Mouse (Mus musculus): ENCODE measurements around the gene Abcb9. TPM values are rescaled to one million over a fixed set of nuclear protein-coding genes. Genes with fewer than 3 reads are reported as not detected.

The Abcb9 gene
- polyA plus RNA-seq, 1 experiment: 0.46 TPM

DNA sequence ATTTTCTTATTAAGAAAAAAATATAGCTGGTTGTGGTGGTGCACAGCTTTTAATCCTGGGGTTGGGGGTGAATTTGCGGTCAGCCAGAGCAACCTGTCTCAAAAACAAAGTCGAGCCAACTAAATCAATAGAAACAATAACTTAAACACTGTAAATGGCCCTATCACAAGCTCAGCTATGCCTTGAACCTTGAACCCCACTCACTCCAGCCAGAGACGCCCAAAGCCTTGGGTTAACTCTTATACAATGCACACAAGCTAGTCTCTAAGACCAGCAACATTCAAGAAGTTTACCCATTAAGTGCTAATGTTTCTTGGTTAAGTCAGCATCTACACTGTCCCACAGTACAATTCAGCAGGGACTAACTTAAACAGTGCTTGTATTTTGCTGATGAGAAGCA is 25.9 kb downstream of the Abcb9 start:
- Histone ChIP-seq H3K36me3 (ENCODE audit: control insufficient read depth, insufficient read depth) (no peaks in the 10 kb centered on the region), H3K79me3 (ENCODE audit: low read depth) (no peaks in the 10 kb centered on the region), H3K79me2 (ENCODE audit: control insufficient read depth, insufficient read depth) (no peaks in the 10 kb centered on the region), H3ac (ENCODE audit: control insufficient read depth, insufficient read length, low read depth) (no peak overlapping the region), H3K27me3 (ENCODE audit: control insufficient read depth, insufficient read depth, insufficient read length) (no peaks in the 10 kb centered on the region), H3K4me3 (ENCODE audit: insufficient read depth, poor library complexity, severe bottlenecking) (no peak overlapping the region)
- TF ChIP-seq MAX (IDR thresholded peaks at IDR 0.05) (no peak), MYOD1 (IDR thresholded peaks at IDR 0.05; ENCODE audit: control insufficient read depth, insufficient read length, low read depth) (no peak), CTCF (IDR thresholded peaks at IDR 0.05; ENCODE audit: control insufficient read depth, insufficient read depth, insufficient read length) (no peak), USF1 (IDR thresholded peaks at IDR 0.05; ENCODE audit: low read depth) (no peak), CEBPB (IDR thresholded peaks at IDR 0.05; ENCODE audit: low read depth) (no peak), MYOG (IDR thresholded peaks at IDR 0.05; ENCODE audit: control insufficient read depth, extremely low read depth, insufficient read length) (no peak), FOSL1 (IDR thresholded peaks at IDR 0.05; ENCODE audit: insufficient read depth, low read length, poor library complexity, severe bottlenecking) (no peak)

DNA sequence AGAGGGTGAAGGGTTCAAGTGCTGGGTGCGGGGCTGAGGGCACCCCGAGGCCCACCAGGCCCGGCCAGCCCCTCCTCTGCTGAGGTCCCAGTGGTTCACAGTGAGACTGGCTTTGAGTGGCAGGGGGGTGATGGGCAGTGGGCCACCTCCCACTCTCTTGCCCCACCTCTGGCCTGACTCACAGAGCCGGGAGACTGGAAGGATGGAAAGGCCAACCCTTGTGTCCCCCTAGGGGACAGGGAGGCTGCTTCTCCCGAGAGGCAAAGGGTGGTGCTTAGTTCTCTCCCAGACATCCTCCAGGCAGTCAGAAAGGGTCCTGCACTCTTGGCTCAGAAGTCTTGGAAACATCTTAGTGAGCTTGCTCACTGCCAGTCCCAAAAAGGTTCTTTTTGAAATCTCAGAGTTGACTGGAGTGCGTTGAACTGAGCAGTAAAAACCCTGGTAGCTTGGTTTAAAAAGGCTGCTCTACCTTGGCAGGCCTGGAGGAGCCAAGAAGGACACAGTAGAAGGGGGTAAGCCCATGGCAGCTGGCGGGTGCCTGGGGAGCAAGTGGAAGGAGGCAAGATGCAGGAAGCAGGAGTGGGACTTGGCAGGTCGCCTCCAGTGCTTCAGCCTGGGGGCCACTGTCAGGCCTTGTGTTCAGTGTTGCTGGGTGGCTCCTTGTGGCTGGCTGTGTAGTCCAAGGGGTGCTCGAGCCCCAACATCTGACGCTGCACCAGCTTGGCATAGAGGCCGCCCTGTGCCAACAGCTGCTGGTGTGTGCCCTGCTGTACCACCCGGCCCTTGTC is 33.4 kb downstream of the Abcb9 start:
- Histone ChIP-seq H3K27me3 (ENCODE audit: control insufficient read depth, insufficient read depth, insufficient read length) (no peaks in the 10 kb centered on the region), H3K36me3 (ENCODE audit: control insufficient read depth, insufficient read depth) (no peaks in the 10 kb centered on the region), H3K79me2 (ENCODE audit: control insufficient read depth, insufficient read depth) (no peaks in the 10 kb centered on the region), H3K79me3 (ENCODE audit: low read depth) (no peaks in the 10 kb centered on the region), H3ac (ENCODE audit: control insufficient read depth, insufficient read length, low read depth) (no peak overlapping the region), H3K4me3 (ENCODE audit: insufficient read depth, poor library complexity, severe bottlenecking) (no peak overlapping the region)
- TF ChIP-seq CTCF (IDR thresholded peaks at IDR 0.05; ENCODE audit: control insufficient read depth, insufficient read depth, insufficient read length) (no peak), FOSL1 (IDR thresholded peaks at IDR 0.05; ENCODE audit: insufficient read depth, low read length, poor library complexity, severe bottlenecking) (no peak), CEBPB (IDR thresholded peaks at IDR 0.05; ENCODE audit: low read depth) (no peak), MAX (IDR thresholded peaks at IDR 0.05) (no peak), USF1 (IDR thresholded peaks at IDR 0.05; ENCODE audit: low read depth) (no peak), MYOG (IDR thresholded peaks at IDR 0.05; ENCODE audit: control insufficient read depth, extremely low read depth, insufficient read length) (no peak), MYOD1 (IDR thresholded peaks at IDR 0.05; ENCODE audit: control insufficient read depth, insufficient read length, low read depth) (no peak)

DNA sequence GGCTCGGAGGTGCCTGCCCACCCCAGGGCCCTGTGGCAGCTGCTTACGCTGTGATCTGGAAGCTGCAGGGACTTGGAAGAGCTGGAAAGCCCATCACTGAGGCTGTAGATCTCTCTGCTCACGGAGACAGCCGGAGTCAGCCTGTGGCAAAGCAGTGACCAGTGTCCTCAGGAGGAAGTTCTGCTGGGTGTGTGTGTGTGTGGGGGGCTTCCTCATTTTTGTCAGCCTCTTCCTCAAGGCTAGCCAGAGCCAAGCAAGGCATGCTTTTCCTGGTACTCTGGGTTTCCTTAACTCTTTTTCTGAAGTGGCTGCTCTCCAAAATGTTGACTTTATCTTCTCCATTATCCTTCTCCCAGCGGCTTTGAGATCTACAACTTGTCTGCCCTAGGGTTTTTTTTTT is 35.9 kb downstream of the Abcb9 start:
- Histone ChIP-seq H3K79me2 (ENCODE audit: control insufficient read depth, insufficient read depth) (no peaks in the 10 kb centered on the region), H3K79me3 (ENCODE audit: low read depth) (no peaks in the 10 kb centered on the region), H3K4me3 (ENCODE audit: insufficient read depth, poor library complexity, severe bottlenecking) (no peak overlapping the region), H3ac (ENCODE audit: control insufficient read depth, insufficient read length, low read depth) (no peak overlapping the region), H3K36me3 (ENCODE audit: control insufficient read depth, insufficient read depth) (no peaks in the 10 kb centered on the region), H3K27me3 (ENCODE audit: control insufficient read depth, insufficient read depth, insufficient read length) (no peaks in the 10 kb centered on the region)
- TF ChIP-seq CTCF (IDR thresholded peaks at IDR 0.05; ENCODE audit: control insufficient read depth, insufficient read depth, insufficient read length) (no peak), USF1 (IDR thresholded peaks at IDR 0.05; ENCODE audit: low read depth) (no peak), FOSL1 (IDR thresholded peaks at IDR 0.05; ENCODE audit: insufficient read depth, low read length, poor library complexity, severe bottlenecking) (no peak), MAX (IDR thresholded peaks at IDR 0.05) (no peak), CEBPB (IDR thresholded peaks at IDR 0.05; ENCODE audit: low read depth) (no peak), MYOD1 (IDR thresholded peaks at IDR 0.05; ENCODE audit: control insufficient read depth, insufficient read length, low read depth) (no peak), MYOG (IDR thresholded peaks at IDR 0.05; ENCODE audit: control insufficient read depth, extremely low read depth, insufficient read length) (no peak)

DNA sequence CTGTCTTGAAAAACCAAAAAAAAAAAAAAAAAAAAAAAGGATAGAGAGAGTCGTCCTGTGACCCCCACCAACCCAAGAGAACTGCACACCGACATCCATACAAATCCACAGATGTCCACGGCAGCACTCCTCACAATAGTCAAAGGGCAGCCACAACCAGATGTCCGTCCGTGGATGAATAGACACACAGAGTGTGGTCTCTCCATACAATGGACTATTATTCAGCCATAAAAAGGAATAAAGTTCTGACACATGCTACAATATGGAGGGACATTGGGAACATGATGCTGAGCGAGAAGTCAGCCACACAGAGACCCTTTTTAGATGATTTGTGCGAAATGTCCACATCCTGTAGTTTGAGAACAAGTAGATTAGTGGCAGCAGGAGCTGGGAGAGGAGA is 36.8 kb downstream of the Abcb9 start:
- TF ChIP-seq MAX (IDR thresholded peaks at IDR 0.05) (no peak), CTCF (IDR thresholded peaks at IDR 0.05; ENCODE audit: control insufficient read depth, insufficient read depth, insufficient read length) (no peak), CEBPB (IDR thresholded peaks at IDR 0.05; ENCODE audit: low read depth) (no peak), FOSL1 (IDR thresholded peaks at IDR 0.05; ENCODE audit: insufficient read depth, low read length, poor library complexity, severe bottlenecking) (no peak), MYOD1 (IDR thresholded peaks at IDR 0.05; ENCODE audit: control insufficient read depth, insufficient read length, low read depth) (no peak), USF1 (IDR thresholded peaks at IDR 0.05; ENCODE audit: low read depth) (no peak), MYOG (IDR thresholded peaks at IDR 0.05; ENCODE audit: control insufficient read depth, extremely low read depth, insufficient read length) (no peak)
- Histone ChIP-seq H3K79me2 (ENCODE audit: control insufficient read depth, insufficient read depth) (no peaks in the 10 kb centered on the region), H3K27me3 (ENCODE audit: control insufficient read depth, insufficient read depth, insufficient read length) (no peaks in the 10 kb centered on the region), H3ac (ENCODE audit: control insufficient read depth, insufficient read length, low read depth) (no peak overlapping the region), H3K36me3 (ENCODE audit: control insufficient read depth, insufficient read depth) (no peaks in the 10 kb centered on the region), H3K79me3 (ENCODE audit: low read depth) (no peaks in the 10 kb centered on the region), H3K4me3 (ENCODE audit: insufficient read depth, poor library complexity, severe bottlenecking) (no peak overlapping the region)

- no peaks in the 10 kb centered on the region for H3K36me3 ChIP-seq (ENCODE audit: control insufficient read depth, insufficient read depth)
- no peak overlapping the region for H3ac ChIP-seq (ENCODE audit: control insufficient read depth, insufficient read length, low read depth)
- TF ChIP-seq MYOG (IDR thresholded peaks at IDR 0.05; ENCODE audit: control insufficient read depth, extremely low read depth, insufficient read length): no peak
- no peak for TF ChIP-seq MYOD1 (IDR thresholded peaks at IDR 0.05; ENCODE audit: control insufficient read depth, insufficient read length, low read depth)
- TF ChIP-seq CTCF (IDR thresholded peaks at IDR 0.05; ENCODE audit: control insufficient read depth, insufficient read depth, insufficient read length): no peak
- no peak for TF ChIP-seq USF1 (IDR thresholded peaks at IDR 0.05; ENCODE audit: low read depth)
- no peak for TF ChIP-seq MAX (IDR thresholded peaks at IDR 0.05)
- TF ChIP-seq FOSL1 (IDR thresholded peaks at IDR 0.05; ENCODE audit: insufficient read depth, low read length, poor library complexity, severe bottlenecking): no peak
- TF ChIP-seq CEBPB (IDR thresholded peaks at IDR 0.05; ENCODE audit: low read depth): no peak
- no peaks in the 10 kb centered on the region for H3K79me3 ChIP-seq (ENCODE audit: low read depth)
- no peaks in the 10 kb centered on the region for H3K79me2 ChIP-seq (ENCODE audit: control insufficient read depth, insufficient read depth)
- no peaks in the 10 kb centered on the region for H3K27me3 ChIP-seq (ENCODE audit: control insufficient read depth, insufficient read depth, insufficient read length)
- no peak overlapping the region for H3K4me3 ChIP-seq (ENCODE audit: insufficient read depth, poor library complexity, severe bottlenecking)
Observed at GRCm38 (mm10) chr5:124056956-124057355, 38.6 kb downstream of the Abcb9 start.

Data from C2C12 (cell line).